Mouse (Mus musculus) heart, postnatal 0 days (tissue): ENCODE measurements around the gene Hecw2. TPM values are rescaled to one million over a fixed set of nuclear protein-coding genes. Genes with fewer than 3 reads are reported as not detected.

Experiments used
- ATAC-seq: fragments of 200-750 bp; cut with Nextera tagmentation; 2 replicates; pipeline ENCODE4 v1.8.0; 2017; ENCODE audit warnings: low read depth, moderate number of reproducible peaks, moderate library complexity; ENCODE audit not compliant: insufficient read depth
- DNase-seq: peaks from one replicate; pipeline ENCODE4 v3.0.0-alpha.2; 2016; ENCODE audit warnings: low spot score
- H3K27ac ChIP-seq: fragments of 300-500 bp; sonication (generic); 2 replicates; pipeline ENCODE4 v1.5.1; 2014; ENCODE audit warnings: low read depth, mild to moderate bottlenecking
- H3K27me3 ChIP-seq: fragments of 300-500 bp; sonication (generic); 2 replicates; pipeline ENCODE4 v1.6.1; 2014; ENCODE audit warnings: low read length, mixed read lengths; ENCODE audit not compliant: control insufficient read depth, insufficient read depth
- H3K36me3 ChIP-seq: fragments of 300-500 bp; sonication (generic); replicated peaks from 2 replicates; pipeline ENCODE4 v1.6.1; 2014; ENCODE audit warnings: low read length, mixed read lengths; ENCODE audit not compliant: control insufficient read depth, insufficient read depth
- H3K4me1 ChIP-seq: fragments of 300-500 bp; sonication (generic); 2 replicates; pipeline ENCODE4 v1.6.1; 2014; ENCODE audit warnings: antibody characterized with exemption; ENCODE audit not compliant: control insufficient read depth, insufficient read depth
- H3K4me2 ChIP-seq: fragments of 300-500 bp; sonication (generic); 2 replicates; pipeline ENCODE4 v1.6.1; 2014; ENCODE audit warnings: low read depth, mild to moderate bottlenecking, low read length, moderate library complexity
- H3K4me3 ChIP-seq: fragments of 300-500 bp; sonication (generic); 2 replicates; pipeline ENCODE4 v1.5.1; 2014; ENCODE audit warnings: low read depth, low read length
- H3K9ac ChIP-seq: fragments of 300-500 bp; sonication (generic); replicated peaks from 2 replicates; pipeline ENCODE4 v1.6.1; 2014; ENCODE audit warnings: low read depth, low read length, mixed read lengths
- H3K9me3 ChIP-seq: fragments of 300-500 bp; sonication (generic); replicated peaks from 2 replicates; pipeline ENCODE4 v1.6.1; 2016; ENCODE audit warnings: low read length; ENCODE audit not compliant: control insufficient read depth
- CTCF ChIP-seq: IDR thresholded peaks from 2 replicates; pipeline ENCODE4 v1.5.1; 2016; ENCODE audit warnings: antibody characterized with exemption, control low read depth, low read depth
- EP300 ChIP-seq: IDR thresholded peaks from 2 replicates; pipeline ENCODE4 v1.6.1; 2016; ENCODE audit warnings: antibody characterized with exemption, low read depth
- WGBS: fragments of 180-500 bp; shearing (Covaris S2); extraction: QIAGEN DNeasy Blood & Tissue Kit; methylation state at CpG from one replicate; pipeline ENCODE4 v1.1.7; 2014; 5-methylcytosine and 5-hydroxymethylcytosine counted together
- polyA plus RNA-seq: library from polyadenylated mRNA; unstranded; fragments of >200 nt; fragmentation: Nextera tagmentation; extraction: Ambion mirVana; gene quantifications from 2 replicates; pipeline ENCODE4 v1.2.1, GENCODE M21; 2015
- total RNA-seq: library from RNA; depleted of rRNA; stranded (reverse); fragments of >200 nt; gene quantifications from 2 replicates; pipeline ENCODE4 v1.2.3, GENCODE M21; 2014; ENCODE audit warnings: low replicate concordance

The Hecw2 gene
- total and polyA plus RNA-seq, 2 experiments from 2014 or later: 3.6 to 9.0 TPM

DNA sequence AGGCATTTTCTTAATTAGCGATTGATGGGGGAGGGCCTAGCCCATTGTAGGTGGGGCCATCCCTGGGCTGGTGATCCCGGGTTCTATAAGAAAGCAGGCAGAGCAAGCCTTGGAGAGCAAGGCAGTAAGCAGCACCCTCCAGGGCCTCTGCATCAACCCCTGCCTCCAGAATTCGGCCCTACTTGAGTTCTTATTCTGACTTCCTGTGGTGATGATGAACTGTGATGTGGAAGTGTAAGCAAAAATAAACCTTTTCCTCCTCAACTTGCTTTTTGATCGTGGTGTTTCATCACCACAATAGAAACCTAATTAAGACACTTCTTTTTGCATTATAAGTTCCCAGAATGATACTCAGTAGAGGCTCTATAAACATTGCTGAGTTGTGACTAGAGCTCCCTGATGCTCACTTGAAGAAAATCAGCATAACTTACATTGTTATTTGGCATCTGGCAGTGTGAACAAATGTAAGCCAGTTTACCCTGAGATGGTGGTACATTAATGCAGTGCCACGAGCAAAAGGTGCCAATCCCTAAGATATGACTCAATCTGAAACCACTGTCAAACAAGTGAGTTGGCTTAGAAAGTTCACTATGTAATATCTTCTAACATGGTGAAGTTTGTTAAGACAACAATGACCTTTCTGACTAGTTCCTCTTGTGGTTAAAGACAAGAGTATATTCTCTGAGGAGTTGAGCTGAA lies 349.9 kb downstream of the Hecw2 start:
- H3K4me3 ChIP-seq: no peak overlapping the region
- no peak for TF ChIP-seq CTCF
- no peak overlapping the region for H3K9ac ChIP-seq
- no peaks in the 10 kb centered on the region for H3K9me3 ChIP-seq
- H3K4me1 ChIP-seq: no peaks in the 10 kb centered on the region
- no peak overlapping the region for H3K4me2 ChIP-seq
- DNase-seq: no peak
- 64% methylated on average over 5 of the region's 5 CpGs for WGBS
- H3K27me3 ChIP-seq: no peaks in the 10 kb centered on the region
- ATAC-seq: no peak
- no peak overlapping the region for H3K27ac ChIP-seq
- no peaks in the 10 kb centered on the region for H3K36me3 ChIP-seq

DNA sequence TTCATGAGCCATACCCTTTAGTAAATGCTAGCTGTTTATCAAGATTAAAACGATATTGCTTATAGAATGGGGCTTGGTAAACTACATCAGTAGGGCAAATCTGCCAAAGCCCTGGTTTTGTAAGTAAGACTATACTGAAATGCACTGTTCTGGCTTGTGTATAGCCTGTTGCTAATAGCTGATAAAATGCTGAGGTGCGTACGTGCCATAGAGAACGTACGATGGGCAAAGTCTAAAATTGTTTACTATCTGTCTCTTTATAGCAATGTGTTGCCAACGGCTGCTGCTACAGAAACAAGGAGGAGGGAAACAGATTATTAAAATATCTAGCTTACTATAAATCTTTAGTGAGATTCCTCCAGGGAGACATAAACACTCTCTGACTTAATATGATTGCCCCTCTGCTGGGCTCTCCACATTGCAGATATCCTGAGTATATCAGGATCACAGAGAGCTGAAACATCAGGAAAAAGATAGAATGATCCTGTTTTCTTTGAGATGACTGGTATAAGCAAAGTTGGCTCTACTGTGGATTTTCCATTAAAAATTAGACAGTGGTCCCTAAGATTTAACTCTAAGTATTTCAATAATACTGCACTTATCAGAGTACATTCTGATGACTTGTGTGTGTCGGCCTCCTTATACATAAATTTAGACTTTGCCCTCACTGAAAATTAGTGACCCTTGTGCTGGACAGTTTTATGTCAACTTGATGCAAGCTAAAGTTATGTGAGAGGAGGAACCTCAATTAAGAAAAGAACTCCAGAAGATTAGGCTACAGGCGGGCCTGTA lies 350.6 kb downstream of the Hecw2 start:
- no peak overlapping the region for H3K27ac ChIP-seq
- H3K4me2 ChIP-seq: no peak overlapping the region
- no peaks in the 10 kb centered on the region for H3K27me3 ChIP-seq
- TF ChIP-seq CTCF (no peak), EP300 (no peak)
- WGBS: 86% methylated on average over 8 of the region's 8 CpGs
- H3K4me1 ChIP-seq: no peaks in the 10 kb centered on the region
- no peak overlapping the region for H3K9ac ChIP-seq
- H3K36me3 ChIP-seq: peaks cover 6% of the 10 kb centered on the region; the same call in 1 of the 2 replicates
- H3K4me3 ChIP-seq: no peak overlapping the region
- no peak for DNase-seq
- H3K9me3 ChIP-seq: no peaks in the 10 kb centered on the region
- no peak for ATAC-seq

DNA sequence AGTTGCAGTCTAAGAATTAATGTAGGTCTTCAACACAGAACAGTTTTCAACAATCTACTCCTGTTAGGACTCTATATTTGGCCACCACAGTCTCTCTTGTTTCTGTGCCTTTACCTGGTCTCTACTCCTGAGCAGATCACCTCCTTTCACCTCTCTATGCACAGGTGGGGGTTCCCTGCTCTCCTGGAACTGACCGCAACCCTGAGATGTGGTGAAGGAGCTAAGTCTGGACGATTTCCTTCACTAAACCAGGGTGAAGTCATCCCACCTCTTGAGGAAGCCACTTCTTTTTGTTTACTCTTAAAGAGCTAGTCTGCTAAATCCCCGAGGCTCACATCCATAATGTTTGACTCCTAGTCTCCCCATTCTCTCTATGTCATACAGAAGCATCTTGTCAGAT lies 351.9 kb downstream of the Hecw2 start:
- no peak overlapping the region for H3K4me3 ChIP-seq
- no peak for TF ChIP-seq EP300
- TF ChIP-seq CTCF: no peak
- H3K36me3 ChIP-seq: peaks cover 12% of the 10 kb centered on the region; the same call in 1 of the 2 replicates
- no peaks in the 10 kb centered on the region for H3K4me1 ChIP-seq
- no peaks in the 10 kb centered on the region for H3K27me3 ChIP-seq
- DNase-seq (no peak), ATAC-seq (no peak)
- no peak overlapping the region for H3K4me2 ChIP-seq
- no peak overlapping the region for H3K9ac ChIP-seq
- no peak overlapping the region for H3K27ac ChIP-seq
- WGBS: 71% methylated on average over 3 of the region's 3 CpGs
- H3K9me3 ChIP-seq: no peaks in the 10 kb centered on the region

DNA sequence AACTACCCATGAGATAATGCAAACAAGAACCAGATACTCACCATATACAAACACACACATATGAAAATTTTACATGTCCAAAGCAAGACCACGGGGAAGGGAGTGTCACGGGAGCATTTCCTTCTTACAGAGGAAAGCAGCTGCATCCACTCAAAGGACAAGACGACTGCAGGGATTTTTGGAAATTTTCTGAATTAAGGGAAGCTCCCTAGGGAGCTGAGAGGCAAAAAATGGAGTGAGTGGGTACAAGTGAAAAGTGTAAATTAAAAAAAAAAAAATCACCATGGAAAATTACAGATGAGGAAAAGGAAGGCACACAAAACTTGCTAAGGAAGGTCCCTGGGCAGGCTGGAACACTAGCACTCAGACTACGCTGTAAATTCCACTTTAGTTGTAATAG lies 353.9 kb downstream of the Hecw2 start:
- Histone ChIP-seq H3K4me2 (no peak overlapping the region), H3K4me3 (no peak overlapping the region), H3K36me3 (peaks cover 12% of the 10 kb centered on the region; the same call in 1 of the 2 replicates), H3K27ac (no peak overlapping the region), H3K4me1 (no peaks in the 10 kb centered on the region), H3K9ac (no peak overlapping the region), H3K9me3 (no peaks in the 10 kb centered on the region), H3K27me3 (no peaks in the 10 kb centered on the region)
- ATAC-seq (no peak), DNase-seq (no peak)
- WGBS: 67% methylated on average over 4 of the region's 4 CpGs
- TF ChIP-seq CTCF (no peak), EP300 (no peak)

GRCm38 (mm10) chr1:53839392-53839791 lies 355.6 kb downstream of the Hecw2 start:
- Histone ChIP-seq H3K4me3 (no peak overlapping the region), H3K36me3 (peaks cover 12% of the 10 kb centered on the region; the same call in 1 of the 2 replicates), H3K4me1 (no peaks in the 10 kb centered on the region), H3K27ac (no peak overlapping the region), H3K9ac (no peak overlapping the region), H3K27me3 (no peaks in the 10 kb centered on the region), H3K4me2 (no peak overlapping the region), H3K9me3 (no peaks in the 10 kb centered on the region)
- 79% methylated on average over 2 of the region's 2 CpGs for WGBS
- DNase-seq (no peak), ATAC-seq (no peak)
- TF ChIP-seq CTCF (no peak), EP300 (no peak)
